Mouse (Mus musculus) adrenal gland (tissue): ENCODE results near the gene Maml3.

ENCODE experiments used
- intact Hi-C: fragments of 180-260 bp; cut with DNase I; formaldehyde crosslinking; loops from one replicate; pipeline ENCODE4 v1.15.1; 2025
- long read RNA-seq, 2 experiments: library from polyadenylated mRNA; unstranded; transcript quantifications; one replicate each; pipeline ENCODE4 v2.0.0; 2020; ENCODE audit warnings: borderline replicate concordance in 1 of 2; ENCODE audit not compliant: insufficient replicate concordance in 1 of 2

Gene Maml3
- long read RNA-seq, experiment 1, partial matches to known transcripts: 1 of 7 reads
- long read RNA-seq, experiment 1, other reads (novel, unspliced or antisense): 6 of 7 reads
- long read RNA-seq, experiment 2, partial matches to known transcripts: 2 of 10 reads
- long read RNA-seq, experiment 2, other reads (novel, unspliced or antisense): 8 of 10 reads

DNA sequence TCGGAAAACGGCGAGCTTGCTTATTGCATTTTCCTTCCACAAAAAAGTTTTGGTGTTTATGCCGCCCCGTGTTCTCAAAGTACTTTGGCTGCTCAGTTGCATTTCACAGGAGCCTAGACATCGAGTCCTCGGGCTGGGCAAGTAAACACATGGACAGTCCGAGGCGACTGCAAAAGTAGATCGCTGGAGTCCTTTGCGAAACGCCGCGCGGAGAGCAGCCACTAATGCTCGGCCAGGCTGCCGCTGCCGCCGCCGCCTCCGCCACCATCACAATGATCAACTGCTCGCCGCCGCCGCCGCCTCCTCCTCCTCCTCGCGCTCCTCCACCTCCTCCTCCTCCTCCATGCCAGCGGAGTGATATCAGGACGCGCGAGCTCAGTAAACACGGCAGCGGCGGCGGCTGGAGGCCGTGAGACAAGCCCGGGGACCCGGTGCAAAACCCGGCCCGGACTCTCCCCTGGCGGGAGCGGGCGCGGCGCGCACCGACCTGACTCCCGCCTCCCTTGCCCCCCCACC lies at the start of gene Maml3:
TSS of gene Maml3 (minus strand) at position 441 of the 516 bp plus-strand sequence.
- intact Hi-C loops: loop anchor here (2.0 to 10.0 kb wide), 3 partner anchors 58 to 400 kb away; no protein-coding TSS in a partner anchor

DNA sequence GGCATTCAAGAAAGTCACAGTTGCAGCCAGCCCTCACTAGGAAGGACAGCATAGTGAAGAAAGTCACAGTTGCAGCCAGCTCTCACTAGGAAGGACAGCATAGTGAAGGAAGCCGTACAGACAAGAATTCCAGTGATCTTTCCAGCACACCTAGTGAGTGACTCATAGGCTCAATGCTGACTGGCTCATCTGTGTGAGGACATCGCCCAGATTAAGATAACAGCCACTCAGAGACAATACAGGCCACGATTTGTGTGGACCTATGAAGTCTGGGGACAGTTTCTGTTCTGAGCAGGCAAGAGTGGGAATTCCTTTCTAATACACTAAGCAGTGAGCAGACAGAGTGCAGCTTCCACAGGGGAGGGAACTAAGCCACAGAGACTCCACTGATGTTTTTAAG lies 46.3 kb upstream of the Maml3 start:
- intact Hi-C loops: no loop called here

DNA sequence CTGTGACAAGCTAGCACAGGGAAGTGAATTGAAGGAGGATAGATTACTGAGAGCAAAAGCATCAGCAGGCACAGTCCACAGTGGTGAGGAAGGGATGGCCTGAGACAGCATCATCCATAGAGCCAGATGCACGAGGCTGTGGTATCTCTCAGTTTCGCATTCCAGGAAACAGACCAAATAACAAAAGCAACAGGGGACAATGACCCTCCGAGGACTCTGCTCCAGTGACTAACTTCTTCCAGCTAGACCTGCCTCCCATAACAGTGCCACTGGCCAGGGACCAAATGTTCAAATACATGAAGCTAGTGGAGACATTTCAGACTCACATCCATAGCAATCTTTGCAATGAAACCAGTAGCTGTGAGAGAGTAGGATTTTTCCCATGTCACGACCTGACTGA lies 43.4 kb upstream of the Maml3 start:
- intact Hi-C loops: no loop called here

DNA sequence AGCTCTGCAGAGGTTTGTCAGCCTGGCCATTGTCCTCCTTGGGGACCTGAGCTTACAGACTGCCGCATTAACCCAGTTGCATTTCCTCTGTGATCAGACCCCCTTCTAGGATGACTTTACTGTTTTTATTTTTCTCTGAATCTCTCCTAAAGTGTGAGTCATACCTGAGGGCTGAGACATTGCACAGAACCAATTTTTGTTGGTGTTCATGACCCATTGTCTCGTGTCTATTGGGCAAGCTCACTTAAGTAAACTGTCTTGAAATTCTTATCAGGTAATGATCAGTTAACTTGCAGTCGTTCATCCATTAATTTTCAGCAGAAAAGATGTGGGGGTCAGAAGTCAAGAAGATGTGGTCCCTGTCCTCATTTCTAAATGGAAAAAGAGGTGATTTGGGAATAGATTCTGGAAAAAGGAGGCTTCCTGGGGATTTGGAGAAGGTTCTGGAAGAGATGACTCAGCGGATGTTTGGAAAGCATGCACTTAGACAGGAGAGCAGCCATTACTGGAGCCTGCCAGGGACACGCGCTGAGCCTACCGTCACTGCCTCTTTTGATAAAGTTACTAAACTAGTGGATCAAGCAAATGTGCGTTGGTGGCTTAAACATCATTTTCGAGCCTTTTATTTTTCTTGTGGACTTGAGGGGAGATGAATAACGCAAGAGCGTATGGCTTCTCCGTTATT lies 40.0 kb upstream of the Maml3 start:
- intact Hi-C loops: no loop called here

DNA sequence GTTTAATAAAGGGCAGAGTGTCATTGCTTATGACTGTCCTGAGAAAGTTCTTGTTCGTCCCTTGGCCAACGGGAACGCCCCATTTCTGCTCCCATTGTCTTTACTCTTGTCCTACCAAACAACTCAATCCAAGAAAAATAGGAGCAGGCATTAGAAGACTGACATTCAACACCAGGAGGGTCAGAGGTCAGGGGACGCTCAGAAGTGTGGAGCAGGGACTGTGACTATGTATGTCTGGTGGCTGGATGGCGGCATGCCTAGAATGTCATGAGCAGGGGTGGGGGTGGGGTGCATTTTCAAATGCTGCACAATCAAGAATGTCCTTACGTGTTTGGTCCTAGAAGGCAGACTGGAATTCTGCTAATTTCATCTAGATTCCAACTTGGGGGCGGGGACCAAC lies 38.1 kb upstream of the Maml3 start:
- intact Hi-C loops: no loop called here

DNA sequence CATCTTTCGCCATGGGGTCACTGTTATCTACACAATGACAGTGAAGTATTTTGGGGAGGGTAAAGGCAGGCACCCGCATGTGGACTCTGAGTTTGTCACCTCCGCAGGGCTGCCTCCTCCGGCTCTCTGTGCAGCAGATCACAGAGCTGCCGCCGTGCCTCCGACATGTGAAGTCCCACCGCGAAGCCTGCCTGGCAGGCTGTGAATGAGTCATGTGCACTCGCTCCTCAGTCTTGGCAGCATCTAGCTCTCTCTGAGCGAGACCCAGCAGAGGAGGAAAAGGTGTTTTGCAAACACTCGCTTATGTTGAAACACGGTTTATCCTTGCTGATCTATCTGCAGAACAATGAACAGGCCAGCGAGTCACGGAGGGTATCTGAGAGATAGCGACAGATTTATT lies 35.3 kb upstream of the Maml3 start:
- intact Hi-C loops: no loop called here

DNA sequence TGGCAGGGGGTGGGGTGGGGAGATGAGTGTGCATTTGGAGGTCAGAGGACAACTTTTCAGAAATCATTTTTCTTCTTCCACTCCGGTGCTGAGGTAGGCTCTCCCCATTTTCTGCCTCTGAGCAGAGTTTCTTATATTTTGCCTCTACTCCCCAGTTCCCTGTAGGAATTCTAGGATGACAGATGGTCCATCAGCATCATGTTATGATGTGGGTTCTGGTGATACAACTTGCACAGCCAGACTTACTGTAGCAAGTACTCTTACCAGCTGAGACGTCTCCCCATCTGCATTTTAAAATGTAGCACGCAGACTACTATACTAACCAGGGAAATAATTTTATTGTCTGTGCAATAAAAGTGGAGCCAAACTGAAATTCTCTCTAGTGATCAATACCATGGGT lies 20.5 kb upstream of the Maml3 start:
- intact Hi-C loops: no loop called here

DNA sequence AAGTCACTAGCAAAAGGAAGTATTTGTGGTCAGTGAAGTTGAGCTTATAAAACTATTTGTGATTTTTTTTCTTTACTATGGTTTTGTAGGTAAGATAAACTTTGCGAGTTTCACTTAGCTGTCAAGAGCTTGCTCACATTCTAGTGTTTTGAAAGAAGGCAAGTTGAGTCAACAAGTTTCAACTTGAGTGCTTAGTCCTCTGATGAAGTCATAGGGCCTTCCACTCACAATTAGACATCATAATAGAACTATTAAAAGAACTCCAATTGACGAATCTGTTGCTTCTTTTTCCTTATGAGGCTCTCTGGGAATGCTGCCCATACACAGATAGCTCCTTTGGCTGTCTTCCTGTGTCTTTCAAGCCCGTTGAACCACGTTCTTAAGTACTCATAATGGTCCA lies 16.0 kb upstream of the Maml3 start:
- intact Hi-C loops: no loop called here

DNA sequence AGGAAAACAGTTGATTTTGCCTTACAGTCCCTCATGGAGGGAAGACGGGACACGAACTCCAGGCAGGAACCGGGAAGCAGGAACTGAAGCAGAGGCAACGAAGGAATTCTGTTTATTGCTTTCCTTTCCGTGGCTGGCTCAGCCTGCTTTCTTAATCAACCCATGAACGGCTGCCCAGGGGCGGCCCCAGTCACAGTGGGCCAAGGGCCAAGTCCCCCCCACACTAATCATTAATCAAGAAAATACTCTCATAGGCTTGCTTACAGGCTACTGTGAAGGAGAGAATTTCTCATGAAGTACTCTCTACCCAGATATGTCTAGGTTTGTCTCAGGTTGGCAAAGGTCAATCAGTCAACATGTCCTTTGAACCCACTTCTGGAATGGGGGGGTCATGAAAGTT lies 14.3 kb upstream of the Maml3 start:
- intact Hi-C loops: no loop called here

DNA sequence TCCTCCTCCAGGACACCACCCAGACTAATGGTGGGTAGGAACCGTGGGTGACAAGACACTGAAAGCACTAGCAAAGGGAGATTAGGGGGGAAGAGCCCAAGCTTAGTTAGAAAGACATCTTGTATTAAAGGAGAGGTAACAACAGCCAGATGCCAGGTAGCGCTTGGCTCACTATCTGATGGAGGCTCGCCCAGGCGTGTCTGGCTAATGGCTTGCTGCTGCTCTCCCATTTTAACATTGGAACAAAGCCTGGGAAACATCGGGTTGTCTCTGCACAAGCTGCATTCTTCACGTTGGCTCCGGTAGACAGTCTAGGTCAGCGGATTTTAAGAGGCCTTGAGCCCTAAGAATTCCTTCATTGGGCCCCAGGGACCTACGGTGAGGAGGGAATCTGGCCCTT lies 10.5 kb upstream of the Maml3 start:
- intact Hi-C loops: no loop called here

DNA sequence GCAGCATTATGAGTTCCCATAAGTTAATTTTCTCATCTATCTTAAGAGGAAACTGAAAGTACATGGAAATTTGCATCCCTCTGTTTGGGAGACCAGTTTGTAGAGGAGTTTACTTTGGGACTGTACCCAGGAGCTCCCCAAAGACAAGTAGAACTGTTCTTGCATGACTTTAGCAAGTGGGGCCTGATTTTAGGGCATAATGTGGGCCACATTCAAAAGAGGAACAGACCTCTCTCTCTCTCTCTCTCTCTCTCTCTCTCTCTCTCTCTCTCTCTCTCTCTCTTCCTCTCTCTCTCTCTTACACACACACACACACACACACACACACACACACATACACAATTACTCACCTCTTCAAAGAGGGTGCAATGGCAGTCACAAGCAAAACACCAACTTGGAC lies 3.2 kb upstream of the Maml3 start:
- intact Hi-C loops: loop anchor here (10.0 kb wide), 1 partner anchor 403 kb away; no protein-coding TSS in a partner anchor

DNA sequence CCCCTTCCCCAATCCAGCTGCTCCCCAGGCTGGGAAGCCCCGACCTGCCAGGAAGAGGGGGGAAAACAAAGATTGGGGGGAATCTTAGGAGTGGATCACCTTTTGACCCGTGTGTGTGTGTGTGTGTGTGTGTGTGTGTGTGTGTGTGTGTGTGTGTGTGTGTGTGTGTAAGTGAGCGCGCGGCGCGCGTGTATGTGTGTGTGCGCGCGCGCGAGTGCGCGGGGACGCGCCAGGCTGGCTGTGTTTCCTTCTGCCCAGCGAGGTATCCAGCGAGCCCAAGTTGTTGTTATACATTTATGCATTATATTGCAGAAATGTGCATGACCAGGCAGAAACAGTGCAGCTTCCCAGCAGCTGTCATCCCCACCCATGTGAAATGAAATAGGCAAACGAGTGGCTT lies 280 bp upstream of the Maml3 start:
- intact Hi-C loops: loop anchor here (2.0 to 10.0 kb wide), 2 partner anchors 58 to 400 kb away; no protein-coding TSS in a partner anchor

DNA sequence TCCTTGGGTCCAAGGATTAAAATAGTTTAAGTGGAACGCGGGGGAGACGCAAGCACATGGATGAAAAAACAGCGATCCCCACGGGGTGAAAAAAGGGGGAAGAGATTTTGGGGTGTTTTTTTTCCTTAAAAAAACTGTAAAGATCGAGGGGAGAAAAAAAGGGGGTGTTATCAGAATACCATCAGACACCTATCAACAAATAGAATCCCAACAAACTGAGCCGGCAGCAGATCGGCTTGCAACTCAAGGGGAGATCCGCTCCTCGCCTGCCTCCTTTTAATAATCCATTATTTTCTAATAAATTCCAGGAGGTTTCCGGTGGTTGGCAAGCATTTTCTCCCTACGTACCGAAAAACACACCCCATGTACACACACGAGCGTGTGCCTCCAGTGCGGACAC lies 668 bp downstream of the Maml3 start:
- intact Hi-C loops: loop anchor here (2.0 to 10.0 kb wide), 3 partner anchors 57 to 399 kb away; no protein-coding TSS in a partner anchor

DNA sequence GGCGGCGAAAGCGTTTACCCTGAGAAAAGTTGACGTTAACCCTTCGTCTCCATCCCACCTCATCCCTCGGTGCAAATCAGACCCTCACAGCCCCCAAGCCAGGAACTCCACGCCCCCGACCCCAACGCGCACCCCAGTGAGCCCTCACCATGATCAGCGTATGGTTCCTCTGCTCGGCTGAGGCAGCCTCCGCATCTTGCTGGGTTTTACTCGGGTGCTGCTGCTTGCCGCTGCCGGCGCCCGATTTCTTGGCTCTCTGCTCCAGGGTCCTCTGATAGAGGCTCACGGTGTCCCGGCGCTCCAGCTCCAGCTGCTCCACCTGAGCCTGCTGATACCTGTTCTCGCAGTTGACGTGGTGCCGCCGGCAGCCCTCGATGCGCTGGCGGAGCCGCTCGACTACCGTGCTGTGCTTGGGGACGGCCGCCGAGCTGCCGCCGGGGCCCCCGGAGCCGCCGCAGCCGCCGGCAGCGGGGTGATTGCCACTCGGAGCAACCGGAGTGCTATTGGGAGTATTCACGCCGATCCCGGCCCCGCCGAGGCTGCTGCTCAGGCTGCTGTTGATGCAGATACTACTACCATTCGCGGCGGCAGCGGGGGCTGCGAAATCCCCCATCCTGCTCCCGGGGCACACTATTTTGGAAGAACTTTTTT lies 1.2 kb downstream of the Maml3 start:
- intact Hi-C loops: loop anchor here (2.0 to 10.0 kb wide), 3 partner anchors 57 to 399 kb away; no protein-coding TSS in a partner anchor

DNA sequence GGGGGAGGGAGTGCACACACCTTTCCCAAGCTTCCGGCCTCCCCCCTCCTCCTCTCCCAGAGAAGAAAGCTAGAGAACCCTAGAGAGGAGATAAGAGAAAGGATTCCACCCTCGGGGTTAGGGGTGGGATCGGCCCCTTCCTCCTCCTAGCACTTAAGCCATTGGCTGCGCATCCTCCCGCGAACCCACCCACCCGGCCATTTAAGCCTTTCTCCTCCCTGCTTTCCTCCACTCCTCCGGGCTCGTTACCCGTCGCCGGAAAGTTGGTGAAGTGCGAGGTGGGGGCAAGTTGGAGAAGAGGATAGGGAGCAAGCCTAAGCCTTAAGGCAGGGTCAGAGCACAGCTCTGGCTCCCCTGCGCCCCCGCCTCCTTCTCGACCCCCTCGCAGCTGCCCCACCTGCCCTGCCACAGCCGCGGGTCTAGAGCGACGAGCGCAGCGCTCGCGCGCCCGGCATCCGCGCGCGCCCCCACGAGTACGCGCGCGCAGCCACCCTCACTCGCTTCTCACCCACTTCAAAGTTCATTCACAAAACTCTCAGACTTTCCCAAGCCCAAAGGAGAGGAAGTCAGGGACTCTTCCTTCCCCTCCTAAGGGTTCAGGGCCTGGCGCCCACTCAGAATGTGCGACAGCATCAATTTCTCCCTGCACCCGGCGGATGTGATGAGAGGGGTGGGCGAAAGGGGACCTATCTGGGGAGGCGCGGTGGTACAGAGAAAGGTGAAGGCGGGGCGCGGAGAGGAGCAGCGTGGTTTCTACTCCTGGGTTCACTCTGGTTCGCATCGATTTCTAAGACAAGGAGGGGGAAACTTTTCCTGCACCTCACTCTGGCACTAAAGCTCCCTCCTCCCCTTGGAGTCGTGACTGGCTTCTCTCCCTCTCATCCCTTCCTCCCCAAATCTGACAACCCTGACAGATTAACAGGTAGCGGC lies 2.0 kb downstream of the Maml3 start:
- intact Hi-C loops: loop anchor here (5.0 to 10.0 kb wide), 2 partner anchors 94 to 398 kb away; no protein-coding TSS in a partner anchor

DNA sequence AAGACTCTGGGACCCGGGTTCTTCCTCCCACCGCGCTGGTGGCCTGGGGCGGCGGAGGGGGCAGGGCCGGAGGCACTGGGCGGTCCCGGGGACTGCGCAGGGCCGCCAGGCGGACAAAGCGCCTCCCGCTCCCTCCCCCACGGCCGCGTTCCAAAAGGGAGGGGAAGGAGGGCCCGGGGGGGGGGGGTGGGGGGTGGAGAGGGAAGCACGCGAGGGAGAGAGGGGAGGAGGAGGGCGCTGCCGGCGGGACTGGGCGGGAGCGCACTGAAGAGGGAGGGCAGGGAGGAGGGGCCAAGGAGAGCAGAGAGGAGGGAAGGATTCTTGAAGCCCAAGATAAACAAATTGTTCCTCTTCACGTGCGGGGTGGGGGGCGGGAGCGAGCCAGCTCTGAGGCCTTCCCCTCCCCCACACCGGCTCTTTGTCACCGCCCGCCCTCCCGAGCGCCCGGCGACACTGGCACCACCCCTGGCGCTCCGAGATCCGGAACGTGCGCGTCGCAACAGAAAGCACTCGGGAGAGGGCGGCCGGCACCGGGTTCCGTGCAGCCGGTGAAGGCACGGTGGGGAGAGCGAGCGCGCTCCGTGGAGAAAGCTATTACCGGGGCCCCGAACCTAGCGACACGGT lies 2.8 kb downstream of the Maml3 start:
- intact Hi-C loops: loop anchor here (5.0 to 10.0 kb wide), 2 partner anchors 95 to 397 kb away; no protein-coding TSS in a partner anchor

DNA sequence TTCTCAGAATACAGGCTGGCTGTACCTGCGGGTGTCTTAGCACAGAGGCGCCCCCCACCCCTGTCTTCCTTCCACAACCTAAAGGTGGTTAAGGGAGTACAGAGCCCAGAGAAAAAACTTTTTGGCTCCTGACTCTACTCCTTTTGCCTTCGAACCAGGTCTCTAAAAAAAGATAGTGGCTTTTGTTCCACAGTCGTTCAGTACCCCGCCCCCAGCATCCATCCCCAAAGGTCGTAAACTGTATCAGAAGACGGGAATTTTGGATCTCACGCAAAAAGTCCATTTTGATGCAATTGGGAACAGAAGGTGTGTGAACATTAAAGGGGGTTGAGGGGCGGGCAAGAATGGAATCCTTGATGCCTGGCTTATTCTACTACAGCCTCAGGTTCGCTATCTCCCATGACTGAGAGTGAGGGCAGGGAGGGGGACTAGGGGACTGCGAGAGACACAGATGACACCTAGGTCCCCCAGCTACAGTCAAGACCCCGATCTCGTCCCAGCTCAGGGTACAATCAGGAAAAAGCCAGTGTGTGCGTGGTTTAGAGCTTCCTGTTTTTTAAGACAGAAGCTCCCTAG lies 3.4 kb downstream of the Maml3 start:
- intact Hi-C loops: loop anchor here (5.0 to 10.0 kb wide), 2 partner anchors 96 to 397 kb away; no protein-coding TSS in a partner anchor

DNA sequence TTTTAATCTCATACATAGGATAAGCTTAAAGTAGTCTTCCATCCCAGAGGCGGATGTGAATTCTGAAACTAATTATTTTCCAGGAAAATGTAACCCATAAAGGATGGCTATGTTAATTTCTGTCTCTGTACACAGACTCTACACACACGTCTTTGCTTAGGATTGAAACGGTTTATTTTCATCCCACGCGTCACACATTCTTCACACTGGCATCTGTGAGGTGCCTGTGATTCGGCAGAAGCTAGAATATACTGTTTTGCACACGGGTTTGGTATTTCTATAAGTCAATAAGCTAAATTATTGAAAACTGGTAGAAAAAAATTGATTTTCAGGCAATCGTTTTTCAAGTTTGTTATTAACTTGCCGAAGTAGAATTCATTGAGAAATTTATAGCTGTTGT lies 4.0 kb downstream of the Maml3 start:
- intact Hi-C loops: loop anchor here (5.0 to 10.0 kb wide), 2 partner anchors 96 to 396 kb away; no protein-coding TSS in a partner anchor

DNA sequence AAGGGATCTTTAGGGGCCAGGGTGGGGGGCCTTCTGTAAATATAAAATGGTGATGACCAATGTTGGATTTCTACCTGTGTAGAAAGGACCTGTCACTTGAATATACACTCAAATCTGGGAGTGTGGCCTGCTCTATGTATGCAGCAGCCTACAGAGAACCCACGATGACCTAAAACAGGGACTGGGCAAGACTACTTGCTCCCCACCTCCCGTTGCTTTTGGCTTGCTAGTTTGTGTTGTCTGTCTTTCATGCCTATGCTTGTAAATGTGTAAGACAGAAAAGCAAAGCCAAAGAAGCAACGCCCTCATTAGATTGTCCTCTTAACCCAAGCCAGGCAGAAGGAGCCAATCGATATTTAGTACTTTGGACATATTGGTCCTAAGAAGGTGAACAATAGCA lies 4.6 kb downstream of the Maml3 start:
- intact Hi-C loops: loop anchor here (5.0 to 10.0 kb wide), 2 partner anchors 97 to 396 kb away; no protein-coding TSS in a partner anchor

DNA sequence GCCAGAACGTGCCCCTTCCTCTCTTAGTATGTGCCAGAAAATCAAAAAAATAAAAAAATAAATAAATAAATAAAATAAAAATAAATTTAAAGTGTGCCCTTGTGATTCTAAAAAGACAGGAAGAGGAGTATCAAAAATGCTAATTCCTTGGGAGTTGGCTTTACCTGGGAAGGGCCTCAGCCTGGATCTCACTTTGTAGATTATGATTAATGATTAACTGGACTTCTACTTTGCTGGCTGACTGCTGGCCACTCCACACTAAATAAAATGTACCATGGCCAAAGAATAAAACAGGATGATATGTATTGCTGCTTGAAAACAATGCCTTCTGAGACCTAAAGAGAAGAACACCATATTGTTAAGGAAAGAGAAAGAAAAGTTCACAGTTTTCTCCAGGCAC lies 5.6 kb downstream of the Maml3 start:
- intact Hi-C loops: no loop called here
